Mouse (Mus musculus): ENCODE results near the gene Smurf1.

GRCm38 (mm10) chr5:144987561-144987960 is 21.9 kb upstream of the Smurf1 start:
- TF ChIP-seq CTCF (IDR thresholded peaks at IDR 0.05; ENCODE audit: low read depth, low read length) = no peak
- TF ChIP-seq TAL1 (conservative IDR thresholded peaks at IDR 0.05; ENCODE audit: low read depth, low read length) = no peak
- TF ChIP-seq GATA1 (IDR thresholded peaks at IDR 0.05; ENCODE audit: borderline replicate concordance, low read length) = no peak

Data from G1E (cell line).